Mouse (Mus musculus) spleen, adult 18-20 months (tissue): Measurements from ENCODE around the gene Fbp1.
A peak's percentile ranks its signal among the peaks of the same experiment; 100 is the strongest.
"Not testable (repeated sequence)": the region's sequence is repeated elsewhere in the genome, so short reads cannot be mapped to it uniquely, and the experiment has no call there.

ENCODE experiments used
- DNase-seq, 2 experiments: peaks; one replicate each; pipeline ENCODE4 v3.0.0; 2022; ENCODE audit warnings: mixed read lengths in 2 of 2

The Fbp1 gene

DNA sequence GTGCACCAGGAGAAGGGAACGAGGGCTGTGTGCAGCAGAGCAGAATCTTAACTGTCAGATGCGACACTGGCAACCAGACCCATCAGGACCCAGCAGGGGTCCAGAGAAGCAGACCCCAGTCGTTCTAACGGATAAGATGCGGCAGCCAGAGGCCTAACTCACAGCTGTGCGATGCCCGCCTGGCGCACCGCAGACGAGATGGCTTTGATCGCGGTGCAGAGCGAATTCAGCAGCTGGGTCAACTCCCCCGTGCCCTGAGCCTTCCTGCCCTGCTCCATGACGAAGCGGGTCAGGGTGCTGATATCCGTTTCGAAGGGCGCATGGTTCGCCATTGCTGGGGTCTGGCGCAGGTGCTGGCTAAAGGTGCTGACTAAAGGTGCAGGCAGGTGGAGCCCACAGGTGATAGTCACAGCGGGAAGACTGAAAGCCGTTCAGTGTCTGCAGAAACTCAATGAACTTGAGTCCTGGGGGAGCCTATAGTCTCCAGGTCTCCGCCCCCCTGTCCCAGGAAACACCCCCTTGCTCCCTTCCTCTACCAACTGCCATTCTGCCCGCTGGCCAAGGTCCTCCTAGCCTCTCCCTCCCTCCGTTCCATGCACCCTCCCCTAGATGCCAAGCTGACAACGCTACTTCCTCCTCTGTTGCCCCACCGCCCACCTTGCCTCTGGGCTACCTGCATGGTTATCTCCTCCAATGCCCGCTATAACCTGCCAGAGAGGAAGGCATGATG lies at the start of gene Fbp1:
Gene Fbp1 (minus strand): TSS at position 571 of the 730 bp plus-strand sequence.
- no peak for DNase-seq

DNA sequence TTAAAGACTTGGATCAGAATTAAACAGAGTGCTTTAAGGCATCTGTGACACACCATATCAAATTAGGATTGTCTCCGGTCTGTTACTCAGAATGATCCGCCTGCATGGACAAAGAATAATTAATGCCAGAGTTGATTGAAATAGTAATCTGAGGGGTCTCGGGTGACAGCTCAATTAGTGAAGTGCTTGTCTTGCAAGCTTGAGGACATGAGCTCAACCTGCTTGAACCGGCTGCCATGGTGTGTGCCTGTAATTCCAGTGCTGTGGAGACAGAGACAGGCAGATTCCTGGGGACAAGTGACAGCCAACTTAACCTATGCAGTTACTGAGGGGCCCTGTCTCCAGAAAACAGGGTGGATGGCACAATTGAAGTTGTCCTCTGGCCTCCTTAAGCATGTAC lies 44.4 kb upstream of the Fbp1 start:
- DNase-seq = no peak

DNA sequence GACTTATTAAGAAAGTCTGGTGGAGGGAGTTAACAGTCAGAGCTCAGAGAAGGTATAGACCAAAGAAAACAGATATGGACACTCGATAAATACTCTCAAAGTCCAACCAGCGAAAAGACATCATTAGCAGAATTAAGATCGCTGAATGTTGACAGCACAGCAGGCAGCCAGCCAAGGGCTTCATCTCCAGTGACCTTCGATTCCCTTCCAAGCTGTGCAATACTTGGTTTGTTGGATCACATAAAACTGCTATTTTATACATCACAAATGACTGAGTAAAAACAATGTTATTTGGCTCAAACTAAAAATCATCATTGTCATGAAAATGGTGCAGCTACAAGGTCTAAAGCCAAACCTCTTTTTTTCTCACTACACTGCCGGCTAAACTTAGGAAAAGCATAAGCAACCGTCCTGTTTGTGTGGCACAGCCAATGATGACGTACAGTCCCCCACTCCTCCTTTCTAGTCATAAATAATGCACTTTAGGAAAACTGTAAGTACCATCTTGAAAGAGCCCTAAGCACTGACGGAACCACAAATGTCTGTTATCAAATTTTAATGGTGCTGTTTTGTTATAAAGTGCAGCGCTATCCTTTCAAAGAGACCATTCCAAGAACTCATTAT lies 41.8 kb upstream of the Fbp1 start:
- DNase-seq = no peak

DNA sequence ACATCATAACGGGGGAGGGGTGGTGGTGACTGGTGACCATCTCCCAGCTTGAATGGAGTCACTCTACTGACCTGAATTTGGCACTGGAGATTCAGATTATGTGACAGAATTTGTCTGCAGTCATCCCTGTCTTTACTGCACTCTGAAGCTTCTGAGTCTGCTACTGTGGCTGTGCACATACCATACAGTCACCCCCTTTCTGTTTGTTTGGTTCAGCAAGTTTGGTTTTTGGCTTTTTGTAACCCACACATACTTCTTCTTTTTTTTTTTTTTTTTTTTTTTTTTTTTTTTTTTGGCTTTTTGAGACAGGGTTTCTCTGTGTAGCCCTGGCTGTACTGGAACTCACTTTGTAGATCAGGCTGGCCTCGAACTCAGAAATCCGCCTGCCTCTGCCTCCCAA lies 41.1 kb upstream of the Fbp1 start:
- not testable (repeated sequence) for DNase-seq

DNA sequence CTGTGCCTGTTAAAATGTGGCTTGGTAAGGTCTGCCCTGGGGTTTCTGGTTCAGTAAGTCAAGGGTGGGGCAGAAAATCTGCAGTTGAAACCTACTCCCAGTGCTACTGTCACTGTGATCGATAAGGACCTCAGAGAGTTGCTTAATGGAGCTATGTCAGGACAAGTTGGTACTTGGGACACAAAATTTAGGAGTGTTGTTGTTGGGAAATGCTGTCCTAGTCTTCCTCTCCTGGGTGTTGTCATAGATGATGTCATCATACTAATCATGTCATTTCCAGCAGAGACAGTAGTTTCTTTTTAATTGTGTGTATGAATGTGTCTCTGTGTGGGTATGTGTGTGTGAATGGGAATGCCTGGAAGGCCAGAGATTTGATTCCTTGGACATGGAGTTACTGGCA lies 39.4 kb upstream of the Fbp1 start:
- DNase-seq = no peak

DNA sequence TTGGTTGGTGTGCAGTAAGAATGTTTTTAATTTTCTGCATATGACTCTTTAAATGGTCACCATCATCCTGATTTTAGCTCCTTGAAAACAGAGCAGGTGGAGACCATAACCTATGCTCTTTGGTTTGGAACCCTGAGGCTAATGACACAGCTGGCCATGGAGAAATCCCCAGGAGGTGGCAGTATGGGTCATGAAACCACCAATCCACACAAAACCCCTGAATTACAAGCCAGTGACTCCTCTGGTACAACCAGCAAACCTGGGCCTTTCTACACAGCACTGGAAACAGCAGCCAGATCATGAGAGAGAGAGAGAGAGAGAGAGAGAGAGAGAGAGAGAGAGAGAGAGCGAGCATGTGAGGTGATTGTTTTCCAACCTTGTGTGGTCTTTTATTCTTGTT lies 38.4 kb upstream of the Fbp1 start:
- peak in 1 of 2 experiments; percentile 18 for DNase-seq

DNA sequence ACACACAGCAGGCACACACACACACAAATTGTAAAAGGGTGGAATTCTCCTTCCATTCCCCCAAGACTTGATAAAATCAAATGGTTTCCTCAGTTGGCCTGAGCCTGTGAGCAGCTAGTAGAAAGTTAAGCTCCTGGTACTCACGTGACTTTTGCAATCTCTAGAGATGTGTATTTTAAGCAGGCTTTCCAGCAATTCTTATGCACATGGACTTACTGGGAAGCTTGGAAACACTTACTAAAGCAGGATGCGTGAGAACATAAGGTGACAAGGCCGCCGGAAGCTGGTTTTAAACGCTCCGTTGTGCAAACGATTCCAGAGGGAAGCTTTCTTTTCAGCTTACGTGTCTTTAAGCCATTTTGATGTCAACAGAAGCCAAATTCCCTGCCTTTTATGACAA lies 35.1 kb upstream of the Fbp1 start:
- DNase-seq = no peak

DNA sequence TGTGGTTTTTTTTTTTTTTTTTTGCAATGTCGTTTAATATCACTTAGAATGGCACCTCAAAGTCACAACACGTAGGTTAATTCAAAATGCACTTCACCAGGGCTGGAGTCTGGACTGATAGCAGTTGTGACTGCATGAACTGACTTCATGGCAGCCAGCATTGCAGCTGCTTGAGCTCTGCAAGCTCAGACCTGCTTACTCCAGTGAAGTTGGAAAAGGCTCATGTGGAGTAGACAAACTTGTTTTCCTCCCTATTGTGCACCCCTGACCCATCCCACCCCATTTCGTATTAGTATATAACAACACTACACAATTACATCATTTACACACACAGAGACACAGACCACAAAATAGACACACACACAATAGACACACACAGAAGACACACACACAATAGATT lies 34.6 kb upstream of the Fbp1 start:
- DNase-seq = no peak

DNA sequence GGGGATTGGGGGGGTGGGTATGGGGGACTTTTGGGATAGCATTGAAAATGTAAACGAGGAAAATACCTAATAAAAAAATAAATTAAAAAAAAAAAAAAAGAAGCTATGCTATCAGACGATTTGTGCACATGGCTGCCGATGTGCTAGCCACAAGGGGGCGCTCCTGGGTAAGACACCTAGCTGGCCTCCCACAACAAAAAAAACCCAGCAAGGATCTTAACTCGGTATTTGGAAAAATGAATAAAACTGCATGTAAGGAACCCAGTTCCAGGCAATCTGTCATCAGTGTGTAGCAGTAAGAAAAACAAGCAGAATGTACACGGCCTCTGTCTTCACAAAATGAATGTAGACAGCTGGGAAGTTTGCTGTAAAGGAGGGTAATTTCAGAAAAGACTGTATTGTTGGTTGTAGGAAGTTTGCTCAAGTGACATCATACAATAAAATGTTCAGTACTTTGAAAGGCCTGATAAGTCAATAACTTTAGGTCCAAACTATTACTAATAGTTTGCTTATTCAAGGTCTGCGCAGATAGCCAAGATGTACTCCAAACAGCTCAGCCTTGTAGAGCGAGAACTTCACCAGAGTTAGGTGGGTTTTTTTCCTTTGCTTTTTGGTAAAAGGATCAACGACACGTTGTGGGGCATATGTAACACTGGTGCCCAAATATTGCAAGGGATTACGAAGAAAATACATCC lies 31.7 kb upstream of the Fbp1 start:
- DNase-seq = peak; percentile 22 to 74

DNA sequence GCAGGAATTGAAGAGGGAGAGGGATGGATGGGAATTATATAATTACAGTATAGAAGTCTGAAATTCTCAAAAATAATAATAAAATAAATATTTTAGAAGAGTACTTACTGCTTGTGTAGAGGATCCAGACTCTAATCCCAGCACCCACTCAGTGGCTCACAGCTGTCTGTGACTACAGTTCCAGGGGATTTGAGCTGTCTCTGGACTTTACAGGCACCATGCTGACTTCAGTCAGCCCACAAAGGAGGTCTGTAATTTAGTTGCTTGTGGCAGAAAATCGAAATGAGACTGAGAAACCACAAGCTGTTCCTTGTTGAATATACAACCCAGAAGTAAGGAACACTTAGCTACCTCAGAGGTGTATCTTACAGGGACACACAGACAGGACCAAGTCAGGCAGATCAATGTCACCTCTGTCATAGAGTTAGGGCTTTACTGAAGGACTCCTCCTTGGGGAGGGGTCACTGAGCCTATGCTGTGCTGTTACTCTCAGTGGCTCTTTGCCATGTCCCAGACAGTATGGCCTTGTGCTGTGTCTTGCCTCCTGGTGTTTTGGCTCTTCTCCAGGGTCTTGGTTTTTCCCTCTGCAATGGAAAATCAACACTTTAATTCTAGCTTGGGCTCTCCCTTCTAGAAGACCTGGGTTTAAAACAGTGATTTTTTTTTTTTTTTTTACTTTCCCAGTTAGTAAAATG lies 29.5 kb upstream of the Fbp1 start:
- no peak for DNase-seq

DNA sequence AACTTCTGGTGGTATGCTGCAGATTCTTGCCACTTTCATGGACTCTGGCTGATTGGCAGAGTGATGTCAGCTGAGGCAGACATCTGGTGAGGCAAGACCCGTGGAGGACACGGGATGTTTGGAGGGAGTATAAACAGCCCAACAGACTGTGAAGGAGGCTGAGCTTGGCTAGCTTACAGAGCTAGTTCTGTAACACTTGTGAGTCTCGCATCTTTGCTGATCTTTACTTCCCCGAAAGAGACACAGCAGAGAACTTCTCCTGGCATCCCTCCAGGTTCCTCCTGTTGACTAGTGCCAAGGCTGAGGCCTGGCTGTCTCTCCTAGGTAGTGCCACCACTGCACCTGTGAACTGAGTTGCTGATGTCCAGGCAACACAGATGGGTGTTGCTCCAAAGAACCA lies 28.6 kb upstream of the Fbp1 start:
- DNase-seq = no peak

DNA sequence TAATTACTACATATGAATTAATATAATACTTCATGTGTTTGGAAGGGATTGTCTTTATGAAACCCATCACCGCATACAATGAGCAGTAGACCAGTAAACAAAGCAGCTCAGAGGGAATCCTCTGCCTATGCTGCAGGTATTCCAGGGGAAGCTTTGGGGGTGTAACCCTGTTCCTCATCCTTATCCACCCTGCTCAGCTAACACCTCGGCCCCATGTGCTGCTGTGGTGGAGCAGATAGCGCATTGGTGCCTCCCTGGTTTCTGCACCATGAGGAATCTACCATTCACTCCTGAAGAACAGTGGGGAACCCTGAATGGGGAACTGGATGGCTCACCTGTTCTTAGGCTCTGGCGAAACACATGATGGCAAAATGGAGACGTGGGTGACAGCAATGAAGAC lies 23.5 kb upstream of the Fbp1 start:
- DNase-seq = no peak

DNA sequence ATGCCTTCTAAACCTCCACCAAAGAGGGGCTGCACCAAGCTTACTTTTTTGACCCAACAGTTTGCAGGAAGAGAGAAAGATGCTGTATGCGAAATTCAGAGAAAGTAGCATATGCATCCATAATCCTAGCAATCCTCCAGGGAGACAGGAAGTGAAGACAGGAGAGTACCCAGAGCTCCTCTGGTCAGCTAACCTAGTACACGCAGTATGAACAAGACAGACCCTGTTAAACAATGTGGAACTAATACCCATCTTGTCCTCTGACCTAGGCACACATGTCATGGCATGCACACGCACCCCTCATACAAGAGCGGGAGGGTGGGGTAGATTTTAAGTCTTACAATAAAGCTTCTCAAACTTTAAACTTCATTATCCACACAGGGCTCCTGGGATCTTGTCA lies 22.1 kb upstream of the Fbp1 start:
- DNase-seq = no peak

DNA sequence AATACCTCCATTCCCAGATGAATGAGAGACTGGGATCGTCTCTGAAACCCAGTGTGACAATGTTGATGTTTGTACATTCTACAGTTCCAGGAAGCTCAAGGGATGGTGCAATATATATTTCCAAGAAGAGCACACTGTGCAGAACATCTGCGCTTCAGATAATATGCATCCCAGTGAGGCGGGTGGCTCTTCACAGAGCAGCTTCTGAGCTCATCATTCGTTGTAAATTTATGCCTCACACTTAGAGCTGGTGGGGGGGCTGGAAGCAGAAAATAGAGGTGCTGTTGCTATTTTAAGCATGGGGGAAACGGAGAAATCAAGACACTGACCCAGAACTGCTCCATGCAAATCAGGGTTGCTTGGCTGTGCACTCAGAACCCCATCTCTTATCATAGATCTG lies 21.7 kb upstream of the Fbp1 start:
- DNase-seq = no peak

DNA sequence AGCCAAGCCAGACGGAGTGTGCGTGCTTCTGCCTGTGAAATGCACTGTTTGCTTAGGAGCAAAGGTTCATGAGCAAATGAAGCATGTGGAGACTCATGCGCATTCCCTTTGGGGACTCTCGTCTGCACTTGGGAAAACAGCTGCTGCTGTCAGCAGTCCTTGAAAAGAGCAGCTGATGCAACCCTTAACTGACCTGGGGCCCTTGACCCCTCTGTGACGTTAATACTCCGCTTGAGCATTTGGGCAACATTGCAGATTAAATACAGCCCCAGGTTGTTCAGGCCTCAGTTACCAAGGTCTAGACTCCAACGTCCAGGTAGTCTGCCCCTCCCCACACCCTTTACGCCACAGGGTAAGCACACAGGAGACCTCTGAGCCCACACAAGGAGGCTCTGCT lies 20.1 kb upstream of the Fbp1 start:
- no peak for DNase-seq

DNA sequence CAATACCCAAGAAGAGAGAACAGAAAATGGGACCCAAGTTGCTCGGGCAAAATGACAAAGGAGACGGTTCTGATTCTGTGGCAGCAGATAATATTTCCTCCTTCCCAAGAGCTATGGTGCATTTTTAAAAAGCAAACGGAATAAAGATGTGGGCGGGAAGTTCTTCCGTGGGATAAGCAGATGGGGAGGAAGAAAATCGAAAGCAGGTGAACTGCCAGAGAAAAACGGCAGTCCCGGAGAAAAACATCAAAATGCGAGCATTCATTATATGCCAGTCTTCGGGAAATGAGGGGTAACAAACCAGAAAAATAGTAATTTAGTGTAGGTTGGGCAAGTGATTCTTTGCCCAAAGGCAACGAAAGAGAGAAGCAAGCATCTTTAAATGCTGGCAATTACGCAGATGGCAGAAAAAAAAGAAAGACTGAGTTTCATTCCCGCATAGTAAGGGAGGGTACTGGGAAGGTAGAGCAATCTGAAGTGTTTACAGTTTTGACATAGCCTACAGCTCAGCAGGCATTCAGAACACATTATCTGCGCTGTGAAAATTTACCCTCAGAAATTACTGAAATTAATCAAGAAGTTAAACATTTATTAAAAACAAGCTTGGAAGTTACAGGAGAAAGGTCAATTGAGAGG lies 19.6 kb upstream of the Fbp1 start:
- no peak for DNase-seq

DNA sequence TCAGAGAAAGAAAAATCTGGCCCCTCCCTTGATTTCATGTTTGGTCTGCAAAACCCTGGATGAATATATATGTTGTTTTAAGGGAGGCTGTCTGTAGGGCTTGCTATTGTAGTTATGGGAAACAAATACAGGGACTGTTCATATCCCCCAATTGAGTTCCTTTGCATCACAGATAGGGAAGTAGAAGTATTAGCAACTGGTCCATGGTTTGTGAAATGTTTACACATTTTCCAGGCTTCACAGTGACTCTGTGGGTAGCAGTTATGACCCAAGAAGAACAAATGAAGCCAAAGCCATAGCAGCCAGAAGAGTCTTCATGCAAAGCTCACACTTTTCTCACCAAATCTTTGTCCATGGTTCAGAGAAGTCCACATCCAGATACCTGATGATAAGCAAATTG lies 13.1 kb upstream of the Fbp1 start:
- no peak for DNase-seq

DNA sequence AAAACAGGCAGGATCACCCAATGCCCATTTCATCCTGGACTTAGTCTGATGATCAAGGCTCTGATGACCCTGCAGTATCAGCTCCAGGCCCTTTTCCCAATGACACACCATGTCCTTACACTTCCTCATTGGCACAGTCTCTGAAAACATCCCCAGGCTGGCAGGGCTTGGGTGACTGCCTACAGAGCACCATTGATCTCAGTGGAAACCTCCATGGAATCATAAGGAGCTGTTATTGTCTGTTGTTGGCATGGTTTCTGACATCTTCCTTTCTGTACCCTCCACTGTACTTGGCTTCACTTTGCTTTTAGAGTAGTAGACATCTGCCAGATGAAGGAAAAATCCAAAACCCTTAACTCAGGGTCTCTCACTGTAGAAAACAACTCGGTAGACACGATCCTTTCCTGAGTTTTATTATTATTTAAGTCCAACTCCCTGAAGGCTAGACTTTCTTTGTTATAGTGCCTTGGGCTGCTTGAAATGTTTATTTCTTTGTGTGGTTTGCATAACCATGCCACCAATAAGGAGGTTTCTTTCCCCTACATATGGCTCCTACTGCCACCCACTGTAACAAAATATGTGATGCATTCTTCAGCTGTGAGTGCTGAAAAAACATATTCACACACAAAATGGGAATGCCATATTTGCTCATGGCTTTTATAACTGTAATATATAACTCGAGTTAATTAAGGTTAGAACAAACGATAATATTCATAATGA lies 10.0 kb upstream of the Fbp1 start:
- no peak for DNase-seq

DNA sequence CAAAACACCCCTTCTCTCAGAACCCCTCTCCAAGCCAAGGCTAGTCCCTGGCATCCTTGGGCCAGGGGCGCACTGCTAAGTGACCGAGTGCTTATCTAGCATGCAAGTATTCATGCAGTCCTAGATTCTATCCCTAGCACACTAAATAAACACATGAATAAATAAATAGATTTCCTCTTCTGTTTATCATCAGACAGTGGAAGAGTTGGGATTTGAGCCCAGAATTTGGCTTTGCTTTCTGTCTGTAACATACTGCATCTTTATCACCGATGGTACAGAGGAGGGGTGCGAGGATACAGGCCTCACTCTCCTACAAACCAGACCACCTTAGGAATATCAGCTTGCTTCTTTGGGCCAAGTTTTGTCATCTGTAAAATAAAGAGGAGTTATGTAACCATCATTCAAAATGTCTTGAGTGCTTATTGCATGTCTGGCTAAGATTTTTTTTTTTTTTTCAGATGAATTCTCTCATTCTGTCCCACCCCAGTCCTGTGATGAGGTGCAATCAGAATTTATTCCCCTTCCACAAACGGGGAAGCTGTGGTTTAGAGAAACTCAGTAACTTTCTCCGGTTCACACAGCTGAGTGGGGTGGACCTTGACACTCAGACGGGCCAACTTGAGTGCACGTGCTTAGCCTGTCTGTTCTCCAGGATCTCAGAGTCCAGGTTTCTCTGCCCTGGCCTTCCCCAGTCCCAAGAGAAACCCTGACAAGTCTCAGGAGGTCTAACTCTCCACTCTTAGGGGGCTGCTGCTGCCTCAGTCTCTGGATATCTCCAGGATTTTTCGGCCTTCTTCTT lies 5.2 kb upstream of the Fbp1 start:
- DNase-seq = no peak

DNA sequence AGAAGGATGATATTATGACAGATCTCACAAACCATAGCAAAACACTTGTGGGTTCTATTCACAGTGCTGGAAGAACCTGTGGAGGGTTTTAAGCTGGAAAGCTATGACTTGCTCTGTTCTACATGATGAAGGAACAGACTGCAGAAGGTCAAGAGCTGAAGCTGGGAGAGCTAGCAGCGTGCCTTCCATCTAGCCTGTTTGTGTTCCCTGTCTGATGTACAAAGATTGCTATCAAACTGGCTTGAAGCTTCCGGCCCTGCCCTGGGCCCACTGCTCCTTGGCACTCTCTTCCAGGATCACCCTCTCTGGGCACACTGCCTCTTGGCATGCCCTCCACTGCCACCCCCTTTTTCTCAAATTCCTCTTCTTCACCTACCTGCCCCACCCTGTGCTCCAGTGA lies 1.2 kb upstream of the Fbp1 start:
- DNase-seq = no peak

DNA sequence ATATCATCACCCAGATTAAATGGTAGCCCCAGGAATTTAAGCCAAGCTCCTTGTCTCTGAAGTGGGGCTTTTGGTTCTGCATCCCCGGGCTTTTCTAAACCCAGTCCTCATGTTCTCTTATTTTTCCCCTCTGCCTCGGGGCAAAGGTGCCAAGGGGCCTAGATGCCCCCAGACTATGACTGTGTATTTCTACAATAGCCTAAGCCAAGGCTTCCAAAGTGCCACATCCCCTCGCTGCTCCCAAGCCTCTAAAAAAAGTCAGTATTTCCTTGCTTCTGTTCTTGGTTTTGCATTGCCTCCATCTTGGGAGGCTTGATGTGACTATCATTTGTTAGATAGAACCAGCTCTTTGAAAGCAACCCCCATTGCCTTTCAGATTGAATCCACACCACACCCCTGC lies 3.5 kb downstream of the Fbp1 start:
- no peak for DNase-seq

DNA sequence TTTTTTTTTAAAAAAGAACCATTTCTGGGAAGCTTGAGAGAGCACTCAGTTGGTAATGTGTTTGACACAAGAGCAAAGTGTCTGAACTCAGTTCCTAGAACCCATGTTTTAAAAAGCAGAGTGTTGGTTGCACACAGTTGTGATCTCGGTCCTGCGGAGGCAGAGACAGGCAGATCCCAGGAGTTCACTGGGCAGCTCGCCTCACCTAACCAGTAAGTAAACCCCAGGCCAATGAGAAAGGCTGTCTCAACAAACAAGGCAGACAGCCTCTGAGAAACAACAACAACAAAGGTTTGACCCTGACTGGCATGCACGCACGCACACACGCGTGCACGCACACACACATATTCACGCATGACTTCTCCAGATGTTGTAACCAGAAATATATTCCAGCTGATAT lies 4.2 kb downstream of the Fbp1 start:
- no peak for DNase-seq
